Mouse (Mus musculus) B cell, adult (primary cell): ENCODE measurements around the gene Htr5b. TPM values are rescaled to one million over a fixed set of nuclear protein-coding genes. Genes with fewer than 3 reads are reported as not detected.

Experiments
- total RNA-seq: library from RNA; stranded (reverse); gene quantifications from 4 replicates; pipeline ENCODE4 v1.2.4, GENCODE M21; 2023; ENCODE audit not compliant: inconsistent age

The Htr5b gene
- total RNA-seq: not detected in 4 replicates

GRCm38 (mm10) chr1:121528399-121528720 lies at the start of gene Htr5b:
Gene Htr5b (minus strand): TSS chr1:121528465.

GRCm38 (mm10) chr1:121567521-121568489 lies 39.5 kb upstream of the Htr5b start, which contains the start of gene Ddx18:
Gene Ddx18 (minus strand): TSS chr1:121567989.

Other genes starting within 250 kb of the Htr5b start
- gene Insig2, start 195.9 kb downstream of the Htr5b start, total RNA-seq: 17.3 to 24.3 TPM (median 24.1 TPM) in 4 replicates
- 34.6 to 38.3 TPM (median 36.9 TPM) in 4 replicates for gene Ccdc93, start 97.4 kb downstream of the Htr5b start, total RNA-seq
- gene Ddx18, start 39.5 kb upstream of the Htr5b start, total RNA-seq: 77.0 to 100 TPM (median 81.9 TPM) in 4 replicates